Comparison of ENCODE assay signal across 12 mouse cellular contexts in genomic region chr15:86219534-86220228, GRCm38 (mm10). TPM values are rescaled to one million over a fixed set of nuclear protein-coding genes. Genes with fewer than 3 reads are reported as not detected.
DNase-seq lines count a peak whose midpoint lies in the region; ATAC-seq and TF ChIP-seq lines count a peak whose summit lies in the region.
"Had no signal": no experiment of that assay in that cellular context is flagged by ENCODE, and none has a peak within 500 bp of the region (broad histone marks: within the 10 kb centered on the region; RNA-seq: fewer than 3 reads in every experiment).

No protein-coding gene starts in this region.

- H3K27ac ChIP-seq in midbrain, embryonic 11.5 days (ENCODE audit: low read depth, low read length) = no peak overlapping the region
- no peak overlapping the region for H3K27ac ChIP-seq in midbrain, embryonic 14.5 days (replicated peaks; ENCODE audit: low read depth, low read length)
- H3K27ac ChIP-seq in olfactory bulb, adult 2 months (ENCODE audit: insufficient read depth, low read depth, low read length) = peak overlapping the region; percentile 42; the same call in 1 of the 2 replicates
- H3K27ac ChIP-seq: limb, embryonic 15.5 days; neural tube, embryonic 15.5 days had no signal

- ATAC-seq in frontal cortex, adult (ENCODE audit: low TSS enrichment) = peak; percentile 75
- ATAC-seq in midbrain, embryonic 11.5 days (ENCODE audit: low FRiP score) = no peak
- no peak for ATAC-seq in midbrain, embryonic 14.5 days (ENCODE audit: low FRiP score, low TSS enrichment)
- ATAC-seq: midbrain, embryonic 16.5 days had no signal

- WGBS in midbrain, embryonic 11.5 days = 79% methylated on average over 7 of the region's 7 CpGs
- WGBS in midbrain, embryonic 14.5 days = 85% methylated on average over 7 of the region's 7 CpGs
- 36% methylated on average over 7 of the region's 7 CpGs for WGBS in olfactory bulb, adult 2 months

- H3K4me3 ChIP-seq in midbrain, embryonic 11.5 days (ENCODE audit: low read depth, low read length) = no peak overlapping the region
- no peak overlapping the region for H3K4me3 ChIP-seq in midbrain, embryonic 14.5 days (replicated peaks; ENCODE audit: low read depth, low read length)
- no peak overlapping the region for H3K4me3 ChIP-seq in olfactory bulb, adult 2 months (ENCODE audit: insufficient read depth, low read depth, low read length)
- H3K4me3 ChIP-seq: limb, embryonic 15.5 days; neural tube, embryonic 15.5 days had no signal

- no peaks in the 10 kb centered on the region for H3K27me3 ChIP-seq in midbrain, embryonic 11.5 days (ENCODE audit: control insufficient read depth, insufficient read depth, low read length)
- no peaks in the 10 kb centered on the region for H3K27me3 ChIP-seq in midbrain, embryonic 14.5 days (ENCODE audit: control insufficient read depth, insufficient read depth, low read length)
- H3K27me3 ChIP-seq: limb, embryonic 15.5 days; neural tube, embryonic 15.5 days had no signal

- H3K9me3 ChIP-seq in midbrain, embryonic 11.5 days (ENCODE audit: control insufficient read depth, low read length) = no peaks in the 10 kb centered on the region
- no peaks in the 10 kb centered on the region for H3K9me3 ChIP-seq in midbrain, embryonic 14.5 days (ENCODE audit: control insufficient read depth, low read length)
- H3K9me3 ChIP-seq: limb, embryonic 15.5 days; neural tube, embryonic 15.5 days had no signal

- TF ChIP-seq POLR2A in olfactory bulb, adult 2 months (IDR thresholded peaks at IDR 0.05; ENCODE audit: insufficient read depth, low read depth, low read length) = no peak

- TF ChIP-seq CTCF in olfactory bulb, adult 2 months (IDR thresholded peaks at IDR 0.05; ENCODE audit: insufficient read depth, low read depth, low read length) = no peak

- no peaks in the 10 kb centered on the region for H3K36me3 ChIP-seq in midbrain, embryonic 11.5 days (ENCODE audit: control insufficient read depth, insufficient read depth, low read length)
- H3K36me3 ChIP-seq in midbrain, embryonic 14.5 days (ENCODE audit: control insufficient read depth, insufficient read depth, low read length) = no peaks in the 10 kb centered on the region
- H3K36me3 ChIP-seq: limb, embryonic 15.5 days; neural tube, embryonic 15.5 days had no signal

- DNase-seq in frontal cortex, postnatal 10 days (ENCODE audit: low spot score in 2 of 2) = no peak
- peak; percentile 48 for DNase-seq in layer of hippocampus, adult 11-12 months (ENCODE audit: low spot score)
- no peak for DNase-seq in layer of hippocampus, postnatal 14 days (ENCODE audit: low spot score in 2 of 2)
- DNase-seq in midbrain, embryonic 11.5 days (ENCODE audit: low spot score, missing footprints) = peak; percentile 17
- no peak for DNase-seq in midbrain, embryonic 14.5 days
- no peak for DNase-seq in ovary, postnatal 10 days (ENCODE audit: low spot score)
- DNase-seq: thymus, adult 18-20 months had no signal

- H3K4me2 ChIP-seq in midbrain, embryonic 11.5 days = no peak overlapping the region
- no peak overlapping the region for H3K4me2 ChIP-seq in midbrain, embryonic 14.5 days (ENCODE audit: low read length)
- H3K4me2 ChIP-seq: limb, embryonic 15.5 days; neural tube, embryonic 15.5 days had no signal

- H3K4me1 ChIP-seq in midbrain, embryonic 11.5 days (ENCODE audit: control insufficient read depth, insufficient read depth, low read length) = peaks cover 6% of the 10 kb centered on the region; the same call in 1 of the 2 replicates
- peaks cover 8% of the 10 kb centered on the region for H3K4me1 ChIP-seq in midbrain, embryonic 14.5 days (ENCODE audit: control insufficient read depth, insufficient read depth, low read length)
- H3K4me1 ChIP-seq in olfactory bulb, adult 2 months (ENCODE audit: control insufficient read depth, insufficient read depth, low read length) = peaks cover 27% of the 10 kb centered on the region

- H3K9ac ChIP-seq in midbrain, embryonic 11.5 days (ENCODE audit: low read length) = no peak overlapping the region
- no peak overlapping the region for H3K9ac ChIP-seq in midbrain, embryonic 14.5 days (replicated peaks; ENCODE audit: low read length)
- H3K9ac ChIP-seq: limb, embryonic 15.5 days; neural tube, embryonic 15.5 days had no signal

RNA-seq across cellular contexts. Expression of gene Tbc1d22a, which starts 5.4 kb away (rescaled TPM):
- total RNA-seq in layer of hippocampus, postnatal 14 days (2021) = 10 to 100 TPM; 29.8 to 30.1 TPM
- polyA plus RNA-seq in midbrain, embryonic 11.5 days (2014; fragmentation: Nextera tagmentation; extraction: Ambion mirVana) = 6.7 and 8.1 TPM in 2 replicates
- 9.3 and 11.9 TPM in 2 replicates for polyA plus RNA-seq in midbrain, embryonic 14.5 days (2014; fragmentation: Nextera tagmentation; extraction: Ambion mirVana)
- polyA plus RNA-seq in olfactory bulb, adult 2 months (2012; ENCODE audit: insufficient read depth, insufficient read length, low replicate concordance, missing spikeins) = not detected in 2 replicates

RNA-seq across cellular contexts. Expression of gene Cerk, which starts 33.7 kb away (rescaled TPM):
- total RNA-seq in layer of hippocampus, postnatal 14 days (2021) = 10 to 100 TPM; 46.7 to 49.1 TPM
- polyA plus RNA-seq in midbrain, embryonic 11.5 days (2014; fragmentation: Nextera tagmentation; extraction: Ambion mirVana) = 17.3 and 19.9 TPM in 2 replicates
- 20.3 and 23.5 TPM in 2 replicates for polyA plus RNA-seq in midbrain, embryonic 14.5 days (2014; fragmentation: Nextera tagmentation; extraction: Ambion mirVana)
- polyA plus RNA-seq in olfactory bulb, adult 2 months (2012; ENCODE audit: insufficient read depth, insufficient read length, low replicate concordance, missing spikeins) = 113 TPM in 1 of 2 replicates, not detected in the other

Comparison
In these comparisons a context has a peak if more than half of its experiments do, and no peak if none do; other contexts are left out.
1. DNase-seq: peak in layer of hippocampus, adult 11-12 months (single experiment) and midbrain, embryonic 11.5 days (single experiment); none in frontal cortex, postnatal 10 days (0 of 2), layer of hippocampus, postnatal 14 days (0 of 2), midbrain, embryonic 14.5 days (single experiment) and ovary, postnatal 10 days (single experiment).